ENCODE assay signal across 8 mouse cellular contexts in genomic region chr13:111804951-111805673, GRCm38 (mm10). TPM values are rescaled to one million over a fixed set of nuclear protein-coding genes. Genes with fewer than 3 reads are reported as not detected.
DNase-seq lines count a peak whose midpoint lies in the region; ATAC-seq and TF ChIP-seq lines count a peak whose summit lies in the region.

No protein-coding gene starts in this region.

- H3K4me3 ChIP-seq in gastrocnemius, adult 2 months: peak overlapping the region; percentile 97
- no peak overlapping the region for H3K4me3 ChIP-seq in midbrain, embryonic 15.5 days
- H3K4me3 ChIP-seq in midbrain, embryonic 10.5 days: no peak overlapping the region
- no peak overlapping the region for H3K4me3 ChIP-seq in liver, embryonic 11.5 days (ENCODE audit: low read depth, low read length)
- no peak overlapping the region for H3K4me3 ChIP-seq in forebrain, embryonic 16.5 days (replicated peaks; ENCODE audit: low read length)

- H3K9me3 ChIP-seq in midbrain, embryonic 15.5 days: no peaks in the 10 kb centered on the region
- H3K9me3 ChIP-seq in midbrain, embryonic 10.5 days (replicated peaks): no peaks in the 10 kb centered on the region
- H3K9me3 ChIP-seq in liver, embryonic 11.5 days (ENCODE audit: control insufficient read depth, low read length): no peaks in the 10 kb centered on the region
- H3K9me3 ChIP-seq in forebrain, embryonic 16.5 days (ENCODE audit: control insufficient read depth, low read length): no peaks in the 10 kb centered on the region

- peaks cover 25% of the 10 kb centered on the region for H3K4me1 ChIP-seq in midbrain, embryonic 15.5 days
- H3K4me1 ChIP-seq in midbrain, embryonic 10.5 days: peaks cover 57% of the 10 kb centered on the region
- H3K4me1 ChIP-seq in liver, embryonic 11.5 days (replicated peaks; ENCODE audit: control insufficient read depth, insufficient read depth, low read length): peaks cover 48% of the 10 kb centered on the region
- peaks cover 25% of the 10 kb centered on the region for H3K4me1 ChIP-seq in forebrain, embryonic 16.5 days (replicated peaks; ENCODE audit: control insufficient read depth, insufficient read depth, low read length)

- no peak overlapping the region for H3K9ac ChIP-seq in midbrain, embryonic 15.5 days
- H3K9ac ChIP-seq in liver, embryonic 11.5 days (ENCODE audit: low read depth, low read length): no peak overlapping the region; the same call in 1 of the 2 replicates
- H3K9ac ChIP-seq in forebrain, embryonic 16.5 days (replicated peaks; ENCODE audit: low read depth, low read length): no peak overlapping the region

- H3K27me3 ChIP-seq in midbrain, embryonic 15.5 days (replicated peaks): no peaks in the 10 kb centered on the region
- H3K27me3 ChIP-seq in midbrain, embryonic 10.5 days (ENCODE audit: low read depth, poor library complexity, severe bottlenecking): peaks cover 8% of the 10 kb centered on the region
- no peaks in the 10 kb centered on the region for H3K27me3 ChIP-seq in liver, embryonic 11.5 days (replicated peaks; ENCODE audit: control insufficient read depth, insufficient read depth, low read length)
- no peaks in the 10 kb centered on the region for H3K27me3 ChIP-seq in splenic B cell, adult 2 months (ENCODE audit: control insufficient read depth, insufficient read depth, low read length, poor library complexity, severe bottlenecking)
- no peaks in the 10 kb centered on the region for H3K27me3 ChIP-seq in forebrain, embryonic 16.5 days (replicated peaks; ENCODE audit: control insufficient read depth, insufficient read depth, low read length)

- TF ChIP-seq CTCF in gastrocnemius, adult 2 months (IDR thresholded peaks at IDR 0.05): no peak

- intact Hi-C loops in gastrocnemius, adult 2 months (cut with DNase I): no loop called here
- intact Hi-C loops in left cerebral cortex, postnatal 4 days (cut with DNase I): no loop called here

- H3K4me2 ChIP-seq in midbrain, embryonic 15.5 days: peak overlapping the region; percentile 10; the same call in 1 of the 2 replicates
- peak overlapping the region; percentile 48 for H3K4me2 ChIP-seq in liver, embryonic 11.5 days
- no peak overlapping the region for H3K4me2 ChIP-seq in forebrain, embryonic 16.5 days (ENCODE audit: low read length)

- peak overlapping the region; percentile 95 for H3K27ac ChIP-seq in gastrocnemius, adult 2 months
- no peak overlapping the region for H3K27ac ChIP-seq in midbrain, embryonic 15.5 days
- H3K27ac ChIP-seq in midbrain, embryonic 10.5 days (replicated peaks): no peak overlapping the region
- H3K27ac ChIP-seq in liver, embryonic 11.5 days (ENCODE audit: low read depth, low read length): peak overlapping the region; percentile 25; the same call in 1 of the 2 replicates
- no peak overlapping the region for H3K27ac ChIP-seq in forebrain, embryonic 16.5 days (ENCODE audit: low read length)

- WGBS in midbrain, embryonic 15.5 days: 71% methylated on average over 10 of the region's 10 CpGs
- WGBS in midbrain, embryonic 10.5 days: 73% methylated on average over 10 of the region's 10 CpGs
- WGBS in liver, embryonic 11.5 days: 47% methylated on average over 10 of the region's 10 CpGs
- 71% methylated on average over 10 of the region's 10 CpGs for WGBS in forebrain, embryonic 16.5 days

- no peaks in the 10 kb centered on the region for H3K36me3 ChIP-seq in midbrain, embryonic 15.5 days (replicated peaks)
- H3K36me3 ChIP-seq in midbrain, embryonic 10.5 days: no peaks in the 10 kb centered on the region
- no peaks in the 10 kb centered on the region for H3K36me3 ChIP-seq in liver, embryonic 11.5 days (ENCODE audit: control insufficient read depth, insufficient read depth, low read length)
- no peaks in the 10 kb centered on the region; the same call in 1 of the 2 replicates for H3K36me3 ChIP-seq in splenic B cell, adult 2 months (ENCODE audit: control insufficient read depth, insufficient read depth, low read length, poor library complexity, severe bottlenecking)
- no peaks in the 10 kb centered on the region for H3K36me3 ChIP-seq in forebrain, embryonic 16.5 days (ENCODE audit: control insufficient read depth, insufficient read depth)

- ATAC-seq in midbrain, embryonic 15.5 days (replicated peaks): no peak
- ATAC-seq in liver, embryonic 11.5 days (replicated peaks; ENCODE audit: low FRiP score): no peak
- no peak for ATAC-seq in forebrain, embryonic 16.5 days

- DNase-seq in gastrocnemius, adult 2 months: no peak
- no peak for DNase-seq in gastrocnemius, postnatal 4 days (ENCODE audit: low spot score in 2 of 2)
- DNase-seq in midbrain, embryonic 10.5 days (ENCODE audit: low spot score): no peak
- no peak for DNase-seq in liver, embryonic 11.5 days (ENCODE audit: low spot score)
- peak; percentile 53 for DNase-seq in splenic B cell, adult 2 months (ENCODE audit: low read depth, low spot score)
- no peak for DNase-seq in left cerebral cortex, postnatal 4 days

RNA-seq across cellular contexts. Expression of gene Map3k1, which starts 3.7 kb away (rescaled TPM):
- 10 to 100 TPM in 1 of 2 experiments, 1 to 10 TPM in 1; 7.6 to 10.1 TPM for total RNA-seq in gastrocnemius, adult 2 months (2021)
- total RNA-seq in gastrocnemius, postnatal 4 days (2021): 10 to 100 TPM; 21.2 to 22.6 TPM
- 10.5 and 12.2 TPM in 2 replicates for polyA plus RNA-seq in midbrain, embryonic 15.5 days (2015; fragmentation: Nextera tagmentation; extraction: Ambion mirVana)
- polyA plus RNA-seq in midbrain, embryonic 10.5 days (2016; fragmentation: Nextera tagmentation; extraction: Ambion mirVana): 10.5 and 10.7 TPM in 2 replicates
- polyA plus RNA-seq in liver, embryonic 11.5 days (2014; fragmentation: Nextera tagmentation; extraction: Ambion mirVana): 19.8 and 20.6 TPM in 2 replicates
- total RNA-seq in left cerebral cortex, postnatal 4 days (2021): 10 to 100 TPM; 19.1 to 21.3 TPM
- polyA plus RNA-seq in forebrain, embryonic 16.5 days (2015; fragmentation: Nextera tagmentation; extraction: Ambion mirVana): 10.4 and 10.7 TPM in 2 replicates

Comparison
In these comparisons a context has a peak if more than half of its experiments do, and no peak if none do; other contexts are left out.
1. H3K27ac ChIP-seq: peak in gastrocnemius, adult 2 months (single experiment) and liver, embryonic 11.5 days (single experiment); none in midbrain, embryonic 15.5 days (single experiment), midbrain, embryonic 10.5 days (single experiment) and forebrain, embryonic 16.5 days (single experiment).